Mouse (Mus musculus) neural tube, embryonic 10.5 days (tissue): ENCODE results near the gene Camkmt.
A peak's percentile ranks its signal among the peaks of the same experiment; 100 is the strongest.

Experiments
- DNase-seq: peaks from one replicate; pipeline ENCODE4 v3.0.0-alpha.2; 2017; ENCODE audit warnings: low spot score; ENCODE audit errors: extremely low spot score

The Camkmt gene

GRCm38 (mm10) chr17:85367319-85367718 is 277.0 kb downstream of the Camkmt start:
- no peak for DNase-seq

- DNase-seq = no peak
Observed at GRCm38 (mm10) chr17:85368776-85369175, 278.4 kb downstream of the Camkmt start.

GRCm38 (mm10) chr17:85372076-85372475 is 281.7 kb downstream of the Camkmt start:
- no peak for DNase-seq

GRCm38 (mm10) chr17:85372523-85372922 is 282.2 kb downstream of the Camkmt start:
- no peak for DNase-seq

GRCm38 (mm10) chr17:85374100-85374833 is 283.9 kb downstream of the Camkmt start:
- no peak for DNase-seq

- no peak for DNase-seq
Observed at GRCm38 (mm10) chr17:85374834-85375176, 284.5 kb downstream of the Camkmt start.

- DNase-seq = no peak
Observed at GRCm38 (mm10) chr17:85375523-85375922, 285.2 kb downstream of the Camkmt start.

GRCm38 (mm10) chr17:85377496-85377895 is 287.1 kb downstream of the Camkmt start:
- DNase-seq = no peak

- DNase-seq = no peak
Observed at GRCm38 (mm10) chr17:85379101-85379500, 288.7 kb downstream of the Camkmt start.

- DNase-seq = no peak
Observed at GRCm38 (mm10) chr17:85381578-85382223, 291.3 kb downstream of the Camkmt start.

GRCm38 (mm10) chr17:85382344-85382743 is 292.0 kb downstream of the Camkmt start:
- DNase-seq = no peak

GRCm38 (mm10) chr17:85382906-85383305 is 292.6 kb downstream of the Camkmt start:
- DNase-seq = no peak

- peak; percentile 22 for DNase-seq
Observed at GRCm38 (mm10) chr17:85393091-85393890, 302.9 kb downstream of the Camkmt start.

- DNase-seq = no peak
Observed at GRCm38 (mm10) chr17:85393891-85394321, 303.6 kb downstream of the Camkmt start.

- DNase-seq = no peak
Observed at GRCm38 (mm10) chr17:85395502-85395901, 305.1 kb downstream of the Camkmt start.

- DNase-seq = no peak
Observed at GRCm38 (mm10) chr17:85400751-85401150, 310.4 kb downstream of the Camkmt start.

- DNase-seq = no peak
Observed at GRCm38 (mm10) chr17:85405161-85405560, 314.8 kb downstream of the Camkmt start.

GRCm38 (mm10) chr17:85406195-85406594 is 315.8 kb downstream of the Camkmt start:
- no peak for DNase-seq

- DNase-seq = no peak
Observed at GRCm38 (mm10) chr17:85428831-85429230, 338.5 kb downstream of the Camkmt start.

- DNase-seq = no peak
Observed at GRCm38 (mm10) chr17:85432923-85433322, 342.6 kb downstream of the Camkmt start.

- DNase-seq = no peak
Observed at GRCm38 (mm10) chr17:85443036-85443435, 352.7 kb downstream of the Camkmt start.

GRCm38 (mm10) chr17:85454419-85454983 is 364.1 kb downstream of the Camkmt start:
- peak; percentile 59 for DNase-seq
